Mouse (Mus musculus) thymus, postnatal 14 days (tissue): ENCODE measurements around the gene Spata7.
"Not testable (repeated sequence)": the region's sequence is repeated elsewhere in the genome, so short reads cannot be mapped to it uniquely, and the experiment has no call there.

Source experiments
- DNase-seq: peaks from one replicate; pipeline ENCODE4 v3.0.0; 2021

The Spata7 gene

DNA sequence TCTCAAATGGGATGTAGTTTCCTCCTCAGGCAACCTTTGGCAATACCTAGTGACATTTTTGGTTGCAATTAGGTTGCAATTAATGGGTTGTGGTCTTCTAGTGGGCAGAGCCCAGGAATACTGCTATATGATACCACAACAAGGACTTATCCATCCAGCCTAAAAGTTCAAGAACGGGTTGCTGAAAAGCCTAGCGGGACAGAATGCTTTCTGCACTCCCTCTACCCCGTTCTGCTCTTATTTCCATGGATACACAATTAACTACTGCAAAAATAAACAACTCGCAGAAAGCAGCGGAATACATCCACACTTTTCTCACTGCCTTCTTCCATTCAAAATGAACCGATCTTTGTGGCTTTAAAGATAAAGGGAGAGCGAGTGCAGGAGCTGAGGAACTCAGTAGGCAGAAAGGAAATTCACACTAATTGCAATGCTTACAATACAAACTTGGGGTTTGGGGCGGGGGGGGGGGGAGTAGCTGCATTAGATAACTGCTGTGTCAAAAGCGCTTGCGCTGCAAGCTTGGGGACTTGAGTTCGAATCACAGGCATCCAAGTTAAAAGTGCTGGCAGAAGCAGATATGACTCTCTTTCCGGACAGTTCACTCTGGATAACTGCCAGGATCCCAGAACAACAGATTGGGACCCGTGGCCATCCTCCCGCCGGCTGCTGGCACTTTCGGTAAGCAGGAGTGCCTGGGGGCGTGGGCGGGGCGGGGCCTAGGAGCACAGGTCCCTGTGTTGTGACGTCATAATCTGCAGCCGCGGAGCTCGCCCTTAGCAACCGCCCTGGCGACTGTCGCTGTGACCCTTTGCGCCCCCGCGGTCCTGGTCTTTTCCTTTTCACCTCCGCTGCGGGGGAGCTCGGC lies at the start of gene Spata7:
Gene Spata7, plus strand, starts transcription at position 766 of the 868 bp plus-strand sequence.
- peak; percentile 84 for DNase-seq

DNA sequence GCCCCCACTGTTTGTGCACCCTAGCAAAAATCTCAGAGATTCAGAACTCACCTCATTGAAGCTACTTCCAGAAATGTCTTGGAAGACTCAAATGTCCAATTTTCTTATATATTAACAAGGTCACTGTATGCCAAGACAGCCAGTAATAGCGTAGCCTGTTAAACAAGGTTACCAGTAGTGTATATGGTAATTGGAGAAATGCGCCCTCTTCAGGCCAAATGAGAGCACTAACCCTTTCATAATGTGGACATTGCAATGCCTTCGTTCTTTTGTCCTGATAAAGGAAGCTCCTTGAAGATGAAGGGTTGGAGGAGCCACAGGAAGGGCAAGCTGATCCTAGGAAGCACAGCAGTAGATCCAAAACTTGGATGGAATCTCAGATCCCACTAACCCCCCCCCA lies 42.7 kb upstream of the Spata7 start:
- DNase-seq: no peak

DNA sequence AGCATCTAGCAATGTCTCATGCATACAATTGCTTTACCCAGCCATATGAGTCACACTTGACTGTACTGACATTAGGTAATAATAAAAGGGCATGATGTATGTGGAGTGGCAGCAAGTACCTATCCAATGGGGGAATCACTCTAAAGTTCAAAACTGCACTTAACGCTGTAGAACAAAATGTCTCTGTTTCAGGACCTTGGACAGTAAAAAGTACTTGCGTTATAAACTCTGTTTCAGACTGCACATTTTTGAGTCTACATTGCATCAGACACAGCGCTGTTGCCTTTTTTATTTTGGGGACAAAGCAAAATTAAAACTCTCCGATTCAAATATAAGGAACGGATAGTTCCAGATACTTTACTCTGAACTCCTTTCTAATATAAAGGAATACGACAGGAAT lies 39.4 kb upstream of the Spata7 start:
- no peak for DNase-seq

DNA sequence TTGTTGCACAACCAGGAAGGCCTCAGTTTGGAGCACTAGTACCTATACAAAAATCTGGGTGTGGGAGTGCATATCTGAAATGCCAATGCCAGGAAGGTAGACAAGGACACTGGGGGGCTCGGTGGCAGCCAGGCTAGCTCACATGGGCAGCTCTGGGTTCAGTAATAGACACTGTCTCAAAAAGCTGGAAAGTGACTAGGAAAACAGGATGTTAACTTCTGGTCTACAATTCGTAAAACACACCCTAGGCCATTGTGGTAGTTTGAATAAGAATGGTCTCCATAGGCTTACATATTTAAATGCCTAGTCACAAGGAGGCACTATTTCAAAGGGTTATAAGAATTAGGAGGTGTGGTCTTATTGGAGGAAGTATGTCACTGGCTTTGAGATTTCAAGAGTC lies 36.9 kb upstream of the Spata7 start:
- DNase-seq: no peak

DNA sequence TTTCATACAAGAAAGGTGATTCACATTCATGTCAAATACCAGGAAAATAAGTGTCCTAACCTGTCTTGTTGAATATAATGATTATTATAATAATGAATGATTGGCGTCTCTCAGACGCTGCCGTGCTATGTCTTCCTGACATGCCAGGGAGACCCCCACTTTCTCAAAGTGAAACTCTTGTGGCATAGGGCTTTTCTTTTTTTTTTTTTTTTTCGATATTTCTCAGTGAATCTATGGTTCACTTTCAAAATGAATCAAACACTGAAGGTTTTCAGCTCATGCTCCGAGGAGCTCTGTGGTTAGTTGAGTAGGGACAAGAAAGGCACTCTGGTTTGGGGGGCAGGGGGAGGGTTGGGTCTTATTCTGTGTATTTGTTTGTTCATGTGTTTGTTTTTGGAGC lies 27.1 kb upstream of the Spata7 start:
- no peak for DNase-seq

DNA sequence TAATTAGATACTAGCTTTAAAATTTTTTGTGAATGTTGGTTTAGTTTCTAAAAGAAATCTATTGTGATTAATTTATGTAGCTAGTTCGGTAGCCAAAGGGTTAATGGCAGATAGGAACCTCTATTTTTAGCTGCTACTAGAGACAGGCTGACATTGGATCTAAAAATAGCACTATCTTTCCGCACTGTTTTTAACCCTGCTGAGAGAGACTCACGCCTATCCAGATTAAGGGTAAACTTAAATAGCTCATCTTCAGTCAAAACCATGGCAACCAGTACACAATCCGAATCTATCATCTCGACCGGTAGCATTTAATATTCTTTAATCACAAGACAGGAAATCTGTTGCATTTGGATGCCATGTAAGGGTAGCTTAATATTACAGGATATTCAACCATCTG lies 25.8 kb upstream of the Spata7 start:
- DNase-seq: no peak

DNA sequence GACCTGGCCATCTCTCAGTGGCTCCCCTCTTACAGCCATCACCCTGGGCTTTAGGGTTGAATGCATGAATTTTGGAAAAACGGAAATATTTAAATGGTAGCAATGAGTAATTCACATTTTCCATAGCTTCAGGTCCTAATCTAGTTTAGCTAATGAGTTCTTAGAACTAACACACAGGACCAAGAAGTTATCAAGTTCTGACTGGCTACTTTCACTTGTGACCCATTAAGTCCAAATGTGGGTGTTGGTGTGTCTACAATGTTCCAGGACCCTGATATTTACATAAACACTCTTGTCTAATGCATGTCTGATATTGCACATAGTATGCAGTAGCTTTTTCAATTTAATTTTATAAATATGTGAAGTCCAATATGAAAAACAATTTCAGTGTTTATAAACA lies 22.7 kb upstream of the Spata7 start:
- DNase-seq: no peak

DNA sequence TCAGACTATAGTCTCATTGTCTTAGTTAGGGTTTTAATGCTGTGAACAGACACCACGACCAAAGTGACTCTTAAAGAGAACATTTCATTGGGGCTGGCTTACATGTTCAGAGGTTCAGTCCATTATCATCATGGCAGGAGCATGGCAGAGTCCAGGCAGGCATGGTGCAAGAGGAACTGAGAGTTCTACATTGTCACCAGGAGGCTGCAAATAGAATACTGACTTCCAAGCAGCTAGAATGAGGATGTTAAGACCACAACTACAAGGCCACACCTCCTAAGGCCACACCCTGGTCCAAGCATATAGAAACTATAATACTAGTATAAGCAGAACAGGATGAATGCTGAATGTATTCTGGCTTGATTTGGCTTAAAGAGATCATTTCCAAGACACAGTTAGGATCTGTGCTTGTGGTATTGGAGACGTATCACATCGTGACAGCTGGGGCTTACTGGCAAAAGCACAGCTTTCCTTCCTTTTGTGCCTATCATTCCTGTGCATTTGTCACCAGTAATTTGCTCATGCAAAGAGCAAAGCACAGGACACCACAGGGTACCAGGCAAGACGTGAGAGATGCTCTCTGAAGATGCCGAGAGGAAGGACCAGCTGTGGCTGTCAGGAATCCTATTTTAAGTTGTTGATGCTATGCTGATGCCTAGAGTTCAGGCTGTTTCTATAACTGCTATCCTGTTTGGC lies 21.2 kb upstream of the Spata7 start:
- no peak for DNase-seq

DNA sequence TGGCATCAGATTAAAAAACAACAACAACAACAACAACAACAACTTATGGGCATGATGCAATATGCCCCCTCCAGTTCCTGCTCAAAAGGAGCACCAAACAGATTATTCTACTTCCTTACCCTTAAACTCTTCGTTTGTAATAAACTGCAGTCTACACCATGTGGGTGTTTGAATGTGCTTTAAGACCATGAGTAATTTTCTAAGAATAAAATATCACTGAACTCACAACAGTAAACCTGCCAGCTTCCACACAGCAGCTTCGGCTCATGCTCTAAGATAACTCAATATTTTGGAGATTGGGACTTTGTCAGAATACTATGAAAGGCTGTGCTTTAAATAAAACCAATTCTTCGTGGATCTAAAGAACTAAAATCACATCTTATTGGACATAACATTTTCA lies 17.6 kb upstream of the Spata7 start:
- DNase-seq: no peak

DNA sequence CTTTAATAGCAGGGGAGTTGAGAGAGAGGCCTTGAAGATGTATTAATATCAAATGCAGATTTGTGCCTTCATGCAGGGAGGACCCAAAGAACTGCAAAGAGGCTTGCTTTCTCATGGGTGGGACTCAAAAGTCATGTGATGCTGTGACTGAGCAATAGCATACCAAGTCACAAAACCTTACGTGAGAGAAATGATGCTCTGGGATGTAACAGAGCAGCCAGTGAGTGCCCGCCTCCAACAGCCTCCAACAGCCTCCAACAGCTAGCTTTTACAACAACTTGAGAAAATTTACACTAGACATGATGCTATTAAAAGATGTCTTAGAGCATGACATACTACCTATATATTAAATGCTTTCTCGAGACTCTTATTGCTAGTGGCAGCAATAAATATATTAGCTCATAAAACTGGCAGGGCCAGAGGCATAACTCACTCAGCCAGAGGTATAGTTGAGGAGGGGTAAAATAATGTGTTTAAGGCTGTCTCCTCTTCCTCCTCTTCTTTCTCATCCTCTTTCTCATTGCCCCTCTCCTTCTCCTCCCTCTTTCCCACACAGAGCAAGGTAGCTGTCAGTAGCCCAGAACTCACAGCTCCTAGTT lies 12.9 kb upstream of the Spata7 start:
- no peak for DNase-seq

DNA sequence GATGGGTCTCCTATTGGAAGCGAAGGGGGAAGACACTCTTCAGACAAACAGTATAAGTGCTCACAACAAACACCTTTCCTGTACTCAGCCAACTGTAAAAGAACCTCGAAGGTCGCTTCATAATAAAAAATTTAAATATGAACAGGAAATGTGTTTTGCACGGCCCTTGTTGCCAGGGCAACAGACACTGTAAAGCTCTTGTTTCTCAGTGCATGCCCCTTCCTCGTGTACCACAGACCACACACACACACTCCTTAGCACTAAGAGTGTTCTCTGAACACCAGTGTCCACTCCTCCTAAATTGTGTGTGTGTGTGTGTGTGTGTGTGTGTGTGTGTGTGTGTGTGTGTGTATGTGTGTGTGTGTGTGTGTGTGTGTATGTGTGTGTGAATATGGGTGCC lies 12.2 kb upstream of the Spata7 start:
- no peak for DNase-seq

DNA sequence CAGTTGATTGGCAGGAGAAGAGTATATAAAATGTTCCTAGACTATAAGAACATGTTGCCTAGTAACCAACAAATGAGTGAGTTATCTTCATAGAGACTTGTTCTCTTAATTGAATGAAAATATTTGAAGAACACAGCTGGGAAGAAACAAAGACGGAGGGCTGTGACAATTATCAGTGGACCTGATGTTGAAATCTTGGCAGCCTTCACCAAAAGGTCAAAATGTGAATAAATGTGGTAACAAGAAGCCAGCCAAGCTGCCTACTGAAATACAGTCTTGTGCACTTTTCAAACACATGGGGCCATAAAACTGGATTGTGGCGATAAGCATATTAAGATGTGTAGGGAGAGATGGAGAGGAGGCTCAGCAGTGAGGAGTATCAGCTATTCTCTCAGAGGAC lies 8.5 kb upstream of the Spata7 start:
- no peak for DNase-seq

DNA sequence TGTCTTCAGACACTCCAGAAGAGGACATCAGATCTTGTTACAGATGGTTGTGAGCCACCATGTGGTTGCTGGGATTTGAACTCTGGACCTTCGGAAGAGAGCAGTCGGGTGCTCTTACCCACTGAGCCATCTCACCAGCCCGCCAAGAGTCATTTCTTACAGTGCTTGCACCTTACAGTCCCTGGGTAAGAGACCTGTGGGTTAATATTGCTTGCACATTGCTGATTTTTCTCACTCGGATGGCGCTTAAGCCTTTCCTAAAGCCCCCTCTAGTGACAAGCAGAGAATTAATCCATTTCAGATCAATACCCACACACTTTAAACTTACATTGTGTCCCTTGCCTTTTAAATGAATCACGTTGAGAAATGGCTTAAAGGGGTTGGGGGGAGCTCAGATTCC lies 7.0 kb upstream of the Spata7 start:
- not testable (repeated sequence) for DNase-seq

DNA sequence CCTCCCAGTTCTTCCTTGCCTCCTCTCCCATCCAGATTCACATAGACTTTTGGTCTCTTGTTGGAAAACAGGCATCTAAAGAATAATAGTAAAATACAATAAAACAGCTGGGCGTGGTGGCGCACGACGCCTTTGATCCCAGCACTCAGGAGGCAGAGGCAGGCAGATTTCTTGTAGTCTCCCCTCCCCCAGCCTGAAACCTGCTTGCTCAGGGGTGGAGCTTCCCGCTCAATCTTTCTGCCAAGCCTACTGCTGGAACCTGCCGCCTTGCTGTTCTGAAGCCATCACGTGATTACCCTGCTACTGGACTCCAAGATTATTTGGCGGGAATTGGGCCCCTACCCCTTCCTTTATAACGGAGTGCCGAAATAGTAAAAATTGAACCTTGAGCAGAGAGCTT lies 4.7 kb upstream of the Spata7 start:
- not testable (repeated sequence) for DNase-seq

DNA sequence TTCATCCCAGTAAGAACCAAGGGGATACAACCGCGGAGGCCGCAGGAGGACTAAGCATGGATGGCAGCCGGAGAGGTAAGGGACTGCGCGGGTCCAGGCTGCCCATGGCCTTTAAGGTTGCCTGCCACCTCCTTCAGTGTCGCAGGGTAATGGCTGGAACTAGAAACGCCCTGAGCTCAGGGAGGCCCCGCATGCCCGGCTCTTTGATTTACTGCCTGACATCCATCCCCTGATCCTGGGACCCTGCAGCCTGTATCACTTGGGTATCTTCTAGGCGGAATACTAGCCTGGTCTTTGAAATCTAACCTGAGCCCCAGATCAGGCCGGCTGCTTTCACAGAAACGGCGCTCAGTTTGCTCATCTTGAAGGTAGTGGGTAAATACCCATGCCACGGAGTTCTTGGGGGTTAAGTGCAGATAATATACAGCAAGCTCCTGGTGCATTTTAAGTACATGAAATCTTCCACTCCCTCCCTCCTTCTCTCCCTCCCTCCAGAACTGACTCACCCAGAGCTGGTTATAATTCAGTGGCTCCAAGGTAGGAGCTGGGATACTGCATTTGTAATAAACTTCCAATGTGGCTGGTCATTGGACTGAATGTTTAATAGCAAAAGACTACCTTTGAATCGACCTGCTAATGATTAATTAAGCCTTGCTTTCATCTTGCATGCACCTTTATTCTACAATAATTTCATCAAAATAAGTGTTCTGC lies 458 bp downstream of the Spata7 start:
- DNase-seq: no peak

DNA sequence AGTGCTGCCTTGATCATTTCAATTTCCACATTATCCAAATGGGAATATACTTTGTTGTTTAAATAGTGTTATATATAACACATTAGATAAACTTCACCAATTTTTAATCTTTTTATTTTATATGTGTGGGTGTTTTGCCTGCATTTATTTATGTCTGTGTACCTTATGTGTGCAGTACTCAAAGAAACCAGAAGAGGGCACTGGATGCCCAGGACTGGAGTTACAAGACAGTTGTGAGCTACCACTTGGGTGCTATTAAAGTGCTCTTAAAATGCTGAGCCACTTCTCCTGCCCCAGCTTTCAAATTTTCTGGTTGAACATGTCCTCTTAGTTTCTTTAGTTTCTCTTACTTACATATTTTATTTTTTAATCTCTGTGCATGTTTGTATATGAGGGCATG lies 16.9 kb downstream of the Spata7 start:
- DNase-seq: peak; percentile 5

DNA sequence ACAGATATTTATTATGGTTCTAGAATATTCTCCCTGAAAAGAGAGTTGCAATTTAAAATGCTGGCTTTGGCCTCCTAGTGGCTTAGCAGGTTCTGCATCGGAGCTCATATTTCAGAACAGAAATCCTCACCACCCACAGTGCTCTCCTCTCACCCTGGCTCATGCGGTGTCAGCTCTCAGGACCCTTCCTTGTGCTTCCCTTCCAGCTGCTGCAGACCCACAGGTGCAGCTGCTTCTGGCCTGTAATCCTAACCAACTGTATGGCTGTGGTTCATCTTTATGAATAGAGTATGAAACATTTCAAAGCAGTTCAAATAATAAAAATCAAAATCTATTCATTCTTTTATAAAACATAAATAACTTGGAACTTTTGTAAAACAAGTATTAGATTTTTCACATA lies 28.9 kb downstream of the Spata7 start:
- DNase-seq: no peak

DNA sequence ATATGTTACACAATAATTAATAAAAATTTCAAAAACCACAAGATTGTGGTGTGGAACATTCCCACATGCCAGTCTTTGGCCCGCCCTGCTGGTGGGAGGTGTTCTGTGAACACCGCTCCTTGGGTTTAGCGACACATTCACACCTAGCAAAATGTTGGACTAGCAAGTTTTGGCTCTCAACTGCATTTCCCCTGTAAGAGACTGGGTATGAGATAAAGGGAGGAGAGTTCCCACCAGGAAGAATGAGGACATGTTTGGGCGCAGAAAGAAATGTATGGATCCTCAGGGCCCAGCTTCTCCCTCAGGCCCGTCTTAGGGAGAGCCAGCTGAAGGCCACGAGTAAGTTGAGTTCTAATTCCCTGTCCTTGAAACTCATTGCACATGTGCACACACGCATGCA lies 34.7 kb downstream of the Spata7 start:
- DNase-seq: no peak

DNA sequence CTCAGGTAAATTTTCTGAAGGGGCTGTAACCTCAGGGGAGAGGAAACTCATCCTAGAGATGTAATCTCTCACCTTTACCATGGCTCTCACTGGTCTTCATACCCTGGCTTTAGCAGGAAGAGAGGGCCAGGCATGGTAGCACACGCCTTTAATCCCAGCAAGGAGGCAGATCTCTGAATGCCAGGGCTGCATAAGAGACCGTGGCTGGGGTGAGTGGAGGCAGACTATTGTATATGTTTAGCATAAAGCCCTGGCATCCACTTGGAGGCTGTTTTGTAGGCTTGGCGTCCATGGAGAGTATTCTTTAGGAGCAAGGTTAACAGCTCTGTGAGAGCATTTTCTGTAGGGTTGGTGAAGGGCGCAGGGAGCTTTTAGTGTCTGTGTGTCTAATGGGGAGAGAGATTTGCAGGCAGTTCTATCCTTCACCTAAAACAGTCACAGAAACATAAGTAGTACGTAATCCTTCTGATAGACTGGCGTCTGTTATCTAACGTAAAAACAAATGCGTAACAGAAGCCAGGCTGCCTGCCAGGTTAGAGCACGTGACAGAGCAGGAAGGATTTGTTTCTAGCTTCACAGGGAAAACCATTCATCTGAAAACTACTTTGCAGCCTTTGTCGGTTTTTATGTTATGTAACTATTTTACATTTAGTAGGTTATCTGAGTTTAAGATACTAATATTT lies 40.3 kb downstream of the Spata7 start:
- no peak for DNase-seq

DNA sequence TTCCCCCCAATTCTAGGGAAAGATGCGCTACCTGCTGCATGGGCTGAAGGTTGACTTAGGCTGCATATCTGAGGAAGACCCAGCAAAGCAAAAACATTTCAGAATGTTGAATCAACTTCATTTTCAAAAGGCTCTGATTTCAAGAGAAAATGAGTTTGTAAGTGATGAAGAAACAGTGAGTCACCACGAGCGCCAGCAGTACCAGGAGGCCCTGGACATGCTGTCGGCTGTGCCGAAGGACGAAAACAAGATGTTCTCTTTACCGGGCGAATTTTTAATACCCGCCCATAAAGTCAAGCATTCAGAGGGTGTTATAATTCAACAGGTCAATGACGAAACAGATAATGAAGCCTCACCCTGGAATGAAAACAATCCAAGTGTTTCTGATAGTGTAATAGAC lies 41.1 kb downstream of the Spata7 start:
- no peak for DNase-seq

DNA sequence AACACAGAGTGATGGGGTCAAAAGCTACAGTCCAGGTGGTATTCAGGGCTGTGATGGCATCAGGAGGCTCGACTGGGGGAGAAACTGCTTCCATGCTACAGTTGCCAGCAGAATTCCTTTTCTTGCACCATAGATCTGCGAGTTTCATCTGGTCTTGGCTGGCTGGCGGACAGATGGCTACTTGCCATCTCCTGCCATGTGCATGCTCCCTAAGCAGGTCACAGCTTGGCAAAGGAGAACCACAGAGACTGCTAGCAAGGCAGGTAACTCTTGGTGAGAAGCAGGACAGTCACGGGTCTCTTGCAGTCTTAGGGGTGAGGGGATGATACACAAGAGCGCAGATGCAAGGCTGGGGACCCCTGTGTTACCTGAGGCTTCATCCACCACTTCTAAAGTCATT lies 41.9 kb downstream of the Spata7 start:
- DNase-seq: no peak

DNA sequence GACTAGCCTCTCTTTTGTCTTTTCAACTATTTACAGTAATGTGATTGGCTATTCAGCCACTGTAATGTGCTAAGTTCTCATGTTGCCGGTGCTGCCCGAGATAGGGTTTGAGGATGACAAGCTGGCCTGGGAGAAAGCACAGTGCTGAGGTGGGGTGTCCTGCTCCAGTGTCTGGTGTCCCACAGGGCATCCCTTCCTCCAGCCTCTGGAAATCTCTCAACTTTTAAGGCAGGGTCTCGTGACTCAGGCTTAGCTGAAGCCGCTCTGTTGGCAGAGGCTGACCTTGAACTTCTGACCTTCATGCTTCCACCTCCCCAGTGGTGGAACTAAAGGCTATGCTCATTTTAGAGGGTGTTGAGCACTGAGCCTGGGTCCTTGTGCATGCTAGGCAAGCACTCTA lies 42.5 kb downstream of the Spata7 start:
- DNase-seq: no peak

DNA sequence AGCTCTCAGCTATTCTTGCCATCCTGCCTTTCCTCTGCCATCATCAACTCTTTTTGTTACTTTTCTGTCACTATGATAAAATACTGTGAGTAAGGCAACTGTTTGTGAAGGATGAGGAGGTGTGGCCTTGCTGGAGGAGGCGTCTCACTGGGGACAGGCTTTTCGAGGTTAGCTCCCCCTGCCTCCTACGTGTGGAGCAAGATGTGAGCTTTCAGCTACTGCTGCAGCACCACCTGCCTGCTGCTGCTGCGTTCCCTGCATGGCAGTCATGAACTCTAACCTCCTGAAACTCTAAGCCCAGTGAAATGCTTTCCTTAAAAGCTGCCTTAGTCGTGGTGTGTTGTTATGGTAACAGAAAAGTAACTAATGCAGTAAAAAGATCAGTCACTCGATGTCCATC lies 45.9 kb downstream of the Spata7 start:
- DNase-seq: no peak
